Mouse (Mus musculus) heart, embryonic 12.5 days (tissue): ENCODE data around the gene Prpf3. TPM values are rescaled to one million over a fixed set of nuclear protein-coding genes. Genes with fewer than 3 reads are reported as not detected.
"Not testable (repeated sequence)": the region's sequence is repeated elsewhere in the genome, so short reads cannot be mapped to it uniquely, and the experiment has no call there.

Experiments used
- ATAC-seq: fragments of 200-750 bp; cut with Nextera tagmentation; 2 replicates; pipeline ENCODE4 v1.8.0; 2017; ENCODE audit warnings: moderate TSS enrichment, moderate library complexity; ENCODE audit not compliant: insufficient number of reproducible peaks, low FRiP score
- H3K27ac ChIP-seq: fragments of 300-500 bp; sonication (generic); 2 replicates; pipeline ENCODE4 v1.5.1; 2016; ENCODE audit warnings: mild to moderate bottlenecking, moderate library complexity; ENCODE audit not compliant: poor library complexity, severe bottlenecking
- H3K27me3 ChIP-seq: fragments of 300-500 bp; sonication (generic); replicated peaks from 2 replicates; pipeline ENCODE4 v1.6.1; 2016; ENCODE audit warnings: mild to moderate bottlenecking, moderate library complexity
- H3K36me3 ChIP-seq: fragments of 300-500 bp; sonication (generic); 2 replicates; pipeline ENCODE4 v1.6.1; 2016; ENCODE audit warnings: mild to moderate bottlenecking, moderate library complexity
- H3K4me1 ChIP-seq: fragments of 300-500 bp; sonication (generic); replicated peaks from 2 replicates; pipeline ENCODE4 v1.6.1; 2016; ENCODE audit warnings: mild to moderate bottlenecking
- H3K4me2 ChIP-seq: fragments of 300-500 bp; sonication (generic); 2 replicates; pipeline ENCODE4 v1.6.1; 2016; ENCODE audit warnings: mild to moderate bottlenecking, moderate library complexity
- H3K4me3 ChIP-seq: fragments of 300-500 bp; sonication (generic); 2 replicates; pipeline ENCODE4 v1.5.1; 2016; ENCODE audit warnings: mild to moderate bottlenecking
- H3K9ac ChIP-seq: fragments of 300-500 bp; sonication (generic); 2 replicates; pipeline ENCODE4 v1.6.1; 2016; ENCODE audit warnings: mild to moderate bottlenecking, moderate library complexity
- H3K9me3 ChIP-seq: fragments of 300-500 bp; sonication (generic); replicated peaks from 2 replicates; pipeline ENCODE4 v1.6.1; 2016; ENCODE audit warnings: mild to moderate bottlenecking, moderate library complexity
- WGBS: fragments of 180-500 bp; shearing (Covaris S2); methylation state at CpG from one replicate; pipeline ENCODE4 v1.1.7; 2016; 5-methylcytosine and 5-hydroxymethylcytosine counted together
- polyA plus RNA-seq: library from polyadenylated mRNA; unstranded; fragments of >200 nt; fragmentation: Nextera tagmentation; extraction: Ambion mirVana; gene quantifications from 2 replicates; pipeline ENCODE4 v1.2.1, GENCODE M21; 2016

Prpf3 gene
- 36.6 and 36.7 TPM in 2 replicates for polyA plus RNA-seq

DNA sequence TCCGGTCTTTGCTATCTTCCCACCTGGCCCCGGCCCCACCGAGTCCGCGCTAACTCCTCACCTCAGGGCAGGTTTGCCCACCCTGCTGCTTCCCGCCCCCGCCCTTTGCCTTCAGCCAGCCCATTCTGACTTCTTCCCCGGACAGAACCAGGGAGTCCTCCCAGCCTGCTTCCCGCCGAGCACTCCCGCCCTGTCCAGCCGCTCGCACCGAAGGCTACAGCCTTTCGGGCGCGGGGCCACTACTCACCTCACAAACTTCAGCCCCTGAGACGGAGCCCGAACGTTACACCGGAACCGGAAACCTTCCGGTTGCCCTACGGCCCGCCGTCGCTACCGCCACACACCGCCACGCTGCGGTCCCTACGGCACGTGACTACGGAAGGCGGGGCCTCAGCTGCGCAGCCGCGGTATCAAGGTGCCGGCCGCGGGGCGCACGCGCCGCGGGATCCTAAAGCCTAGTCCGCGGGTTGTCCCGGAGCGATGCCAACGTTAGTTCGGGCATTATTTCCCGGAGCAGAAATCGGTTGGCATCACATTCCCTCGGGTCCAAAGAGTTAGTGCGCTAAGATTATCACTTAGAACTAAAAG lies at the start of gene Prpf3:
TSS of gene Prpf3 (minus strand) at position 384 of the 588 bp plus-strand sequence.
- peak within 1 kb of the TSS; percentile 95 for H3K9ac ChIP-seq
- peak within 1 kb of the TSS; percentile 93 for H3K4me2 ChIP-seq
- H3K4me3 ChIP-seq = peak within 1 kb of the TSS; percentile 96
- WGBS = under 1% methylated on average over 56 of the region's 56 CpGs
- ATAC-seq = peak; percentile 98
- H3K9me3 ChIP-seq = no peaks in the 10 kb centered on the region
- H3K27ac ChIP-seq = peak within 1 kb of the TSS; percentile 78
- H3K4me1 ChIP-seq = peaks cover 6% of the 10 kb centered on the region
- no peaks in the 10 kb centered on the region for H3K27me3 ChIP-seq
- peaks cover 25% of the 10 kb centered on the region for H3K36me3 ChIP-seq

DNA sequence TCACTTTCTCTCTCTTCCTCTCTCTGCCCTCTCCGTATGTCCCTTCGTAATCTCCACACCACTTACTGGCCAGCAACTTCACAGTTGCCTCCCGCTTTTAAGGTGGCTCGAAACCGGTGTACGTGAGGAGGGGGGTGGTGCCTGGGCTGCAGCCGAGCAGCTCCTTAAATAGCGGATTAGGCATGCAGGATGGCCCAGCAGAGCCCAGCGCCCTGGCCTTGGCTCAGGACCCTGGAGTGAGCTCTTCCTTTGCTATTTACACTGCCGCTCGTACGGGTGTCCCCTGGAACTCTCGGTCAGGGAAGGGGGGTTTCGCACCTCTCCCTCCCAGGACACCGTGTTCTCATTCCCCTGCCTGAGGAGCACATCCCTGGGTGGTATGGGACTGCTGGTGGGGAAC lies 48.9 kb upstream of the Prpf3 start, which contains the start of gene Car14:
TSS of gene Car14 (minus strand) at position 124 of the 400 bp plus-strand sequence.
- Histone ChIP-seq H3K4me1 (peaks cover 44% of the 10 kb centered on the region), H3K4me3 (peak within 1 kb of the TSS; percentile 50), H3K4me2 (peak within 1 kb of the TSS; percentile 73), H3K9ac (peak within 1 kb of the TSS; percentile 77), H3K27ac (peak within 1 kb of the TSS; percentile 75), H3K36me3 (no peaks in the 10 kb centered on the region), H3K27me3 (no peaks in the 10 kb centered on the region), H3K9me3 (no peaks in the 10 kb centered on the region)
- whole genome bisulfite sequencing = under 1% methylated on average over 15 of the region's 15 CpGs
- peak; percentile 49; the same call in 1 of the 2 replicates for ATAC-seq

DNA sequence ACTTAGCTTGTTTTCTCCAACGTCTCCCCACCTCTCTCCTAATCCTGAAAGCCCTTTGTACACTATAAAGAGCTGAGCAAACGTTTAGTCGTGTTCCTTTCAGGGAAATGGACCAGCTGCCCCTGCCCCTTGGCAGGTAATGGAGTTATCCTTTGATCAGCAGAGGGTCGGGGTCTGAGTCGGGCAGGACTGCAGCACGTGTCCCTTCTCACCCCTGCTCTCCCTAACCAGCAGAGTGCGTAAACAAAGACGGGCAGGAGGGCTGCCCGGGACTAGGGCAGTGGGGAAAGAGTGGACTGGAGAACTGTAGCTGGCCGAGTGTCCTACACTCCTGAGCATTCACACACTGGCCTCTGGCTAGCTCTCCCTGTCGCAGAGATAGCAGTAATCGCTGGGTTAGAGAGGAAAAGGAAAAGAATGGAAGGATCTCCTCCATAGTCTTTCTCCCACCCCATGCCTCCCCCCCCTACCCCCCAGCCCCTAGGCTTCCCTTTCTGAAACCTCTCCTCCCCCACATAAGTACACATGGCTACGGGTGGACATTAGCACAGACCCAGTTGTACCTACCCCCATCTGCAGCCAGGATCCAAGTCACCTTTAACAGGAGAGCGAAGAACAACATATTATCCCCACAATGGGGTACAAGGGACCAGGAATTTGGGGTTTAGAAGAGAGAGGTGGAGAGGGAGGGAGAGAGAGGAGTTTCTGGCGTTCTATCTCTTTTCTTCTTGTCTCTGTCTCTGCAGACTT lies 48.2 kb upstream of the Prpf3 start:
- no peak for ATAC-seq
- Histone ChIP-seq H3K9me3 (no peaks in the 10 kb centered on the region), H3K36me3 (no peaks in the 10 kb centered on the region), H3K27me3 (no peaks in the 10 kb centered on the region), H3K9ac (peak overlapping the region; percentile 77), H3K4me3 (peak overlapping the region; percentile 50), H3K4me2 (peak overlapping the region; percentile 73), H3K4me1 (peaks cover 44% of the 10 kb centered on the region), H3K27ac (peak overlapping the region; percentile 75)
- WGBS = 3% methylated on average over 15 of the region's 15 CpGs

DNA sequence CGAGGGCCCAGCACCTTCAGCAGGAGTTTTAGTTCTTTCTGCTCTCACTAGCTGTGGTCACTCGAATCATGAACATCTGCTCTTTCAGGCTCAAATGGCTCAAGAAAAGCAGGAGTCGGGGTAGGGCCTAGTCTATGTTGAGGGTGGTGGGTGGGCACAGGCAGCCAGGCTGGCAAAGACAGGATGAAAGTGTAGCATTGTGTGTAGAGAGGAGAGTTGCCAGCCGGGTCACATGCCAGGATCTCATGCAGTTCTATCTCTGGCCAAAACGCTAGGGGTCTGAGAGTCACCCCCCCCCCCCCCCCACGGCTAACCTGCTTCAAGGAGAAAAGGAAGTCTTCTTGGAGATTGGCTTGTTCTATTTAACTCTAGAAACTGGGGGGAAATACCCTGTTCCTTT lies 47.0 kb upstream of the Prpf3 start:
- peak overlapping the region; percentile 8 for H3K4me3 ChIP-seq
- H3K36me3 ChIP-seq = peaks cover 9% of the 10 kb centered on the region; the same call in 1 of the 2 replicates
- ATAC-seq = no peak
- H3K9ac ChIP-seq = peak overlapping the region; percentile 46; the same call in 1 of the 2 replicates
- 27% methylated on average over 6 of the region's 6 CpGs for WGBS
- peak overlapping the region; percentile 73 for H3K4me2 ChIP-seq
- H3K4me1 ChIP-seq = peaks cover 44% of the 10 kb centered on the region
- H3K27ac ChIP-seq = peak overlapping the region; percentile 66
- no peaks in the 10 kb centered on the region for H3K9me3 ChIP-seq
- no peaks in the 10 kb centered on the region for H3K27me3 ChIP-seq

DNA sequence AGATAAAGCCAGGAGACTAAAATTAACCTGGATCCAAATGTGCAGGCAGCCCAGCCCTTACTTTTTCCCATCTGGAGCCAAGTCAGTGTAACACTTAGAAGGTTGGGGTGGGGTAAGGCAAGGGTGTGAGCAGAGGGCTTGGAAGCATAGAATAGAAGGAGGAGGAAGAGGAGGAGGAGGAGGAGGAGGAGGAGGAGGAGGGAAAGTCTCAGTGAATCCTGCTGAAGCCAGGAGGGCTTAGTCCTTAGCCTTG lies 46.6 kb upstream of the Prpf3 start:
- peaks cover 12% of the 10 kb centered on the region; the same call in 1 of the 2 replicates for H3K36me3 ChIP-seq
- H3K27me3 ChIP-seq = no peaks in the 10 kb centered on the region
- peak overlapping the region; percentile 46 for H3K9ac ChIP-seq
- peak overlapping the region; percentile 73 for H3K4me2 ChIP-seq
- H3K4me1 ChIP-seq = peaks cover 44% of the 10 kb centered on the region
- peak overlapping the region; percentile 8; the same call in 1 of the 2 replicates for H3K4me3 ChIP-seq
- H3K9me3 ChIP-seq = no peaks in the 10 kb centered on the region
- H3K27ac ChIP-seq = peak overlapping the region; percentile 66
- ATAC-seq = no peak

DNA sequence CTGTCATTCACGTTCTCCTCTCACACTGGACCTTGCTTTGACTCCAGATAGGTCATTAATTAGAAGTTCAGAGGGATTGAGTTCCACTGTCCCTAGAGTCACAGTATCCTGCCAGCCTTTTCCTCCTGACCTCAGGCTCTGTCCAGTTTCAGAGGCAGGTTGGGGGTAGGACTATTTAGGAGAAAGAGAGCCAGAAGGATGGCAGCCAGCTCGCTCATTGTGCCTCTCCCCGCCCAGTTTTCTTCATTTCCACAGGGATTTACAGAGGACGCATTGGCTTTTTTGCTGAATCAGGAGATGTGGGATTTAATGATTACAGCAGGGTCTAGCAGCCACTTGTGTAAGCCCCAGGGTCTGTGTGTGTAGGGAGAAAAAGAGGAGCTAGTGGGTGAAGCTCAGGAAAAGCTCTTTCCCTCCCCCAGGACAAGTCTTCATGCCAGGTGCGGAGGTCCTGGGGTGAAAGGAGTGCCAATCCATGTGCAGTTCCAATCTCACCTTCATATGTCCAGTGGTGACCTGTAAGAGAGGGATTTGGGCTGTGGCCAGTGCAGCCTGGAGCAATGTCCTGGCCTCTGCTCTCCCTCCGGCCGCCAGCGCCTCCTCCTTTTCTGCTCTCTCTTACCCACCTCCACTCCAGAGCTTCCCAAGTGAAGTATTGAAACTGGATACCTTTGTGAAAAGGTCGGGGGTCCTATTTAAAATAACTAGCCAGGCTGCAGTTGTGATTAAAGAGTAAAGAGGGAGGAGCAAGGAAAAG lies 46.1 kb upstream of the Prpf3 start:
- peaks cover 44% of the 10 kb centered on the region for H3K4me1 ChIP-seq

DNA sequence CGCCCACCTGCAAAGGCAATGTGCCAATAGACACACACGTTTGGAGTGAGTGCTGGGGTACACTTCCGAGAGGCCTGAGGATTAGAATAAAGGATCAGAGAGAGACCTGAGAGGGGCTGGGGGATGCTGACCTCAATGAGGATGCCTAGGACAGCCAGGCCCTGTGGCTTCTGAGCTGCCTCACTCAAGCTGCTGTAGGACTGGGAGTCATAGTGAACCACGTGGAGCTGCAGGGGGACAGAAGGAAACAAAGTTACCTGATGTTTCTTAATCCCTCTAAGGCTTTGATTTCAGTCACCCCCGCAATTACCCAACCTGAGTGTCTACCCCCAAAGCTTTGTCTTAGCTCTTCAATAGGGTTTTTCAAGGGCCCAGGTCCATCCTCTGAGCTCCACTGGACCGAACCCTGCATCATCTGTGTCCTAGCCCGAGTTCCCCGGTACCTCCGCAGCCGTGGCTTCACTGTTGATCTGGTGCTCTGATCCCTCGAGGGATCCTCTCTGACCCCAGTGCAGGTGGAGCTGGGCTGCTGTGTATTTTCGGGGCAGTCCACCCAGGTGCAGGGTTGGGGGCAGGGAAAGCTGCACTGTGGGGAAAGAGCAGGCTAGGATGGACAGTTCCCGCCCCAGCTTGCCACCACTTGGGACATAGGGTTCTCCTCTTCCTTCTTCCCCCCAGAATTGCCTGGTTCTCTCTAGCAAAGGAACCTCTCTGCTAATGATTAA lies 44.3 kb upstream of the Prpf3 start:
- no peak overlapping the region for H3K4me3 ChIP-seq
- H3K27ac ChIP-seq = no peak overlapping the region
- H3K9me3 ChIP-seq = no peaks in the 10 kb centered on the region
- no peaks in the 10 kb centered on the region for H3K27me3 ChIP-seq
- no peak overlapping the region for H3K9ac ChIP-seq
- H3K4me2 ChIP-seq = no peak overlapping the region
- H3K4me1 ChIP-seq = peaks cover 35% of the 10 kb centered on the region
- H3K36me3 ChIP-seq = peaks cover 19% of the 10 kb centered on the region; the same call in 1 of the 2 replicates
- ATAC-seq = no peak
- WGBS = 74% methylated on average over 13 of the region's 13 CpGs

More for the DNA sequence above, 46.1 kb upstream of the Prpf3 start:
- no peak overlapping the region for H3K4me3 ChIP-seq
- H3K9ac ChIP-seq = peak overlapping the region; percentile 46
- H3K27ac ChIP-seq = peak overlapping the region; percentile 66; the same call in 1 of the 2 replicates
- H3K4me2 ChIP-seq = peak overlapping the region; percentile 73
- peaks cover 12% of the 10 kb centered on the region; the same call in 1 of the 2 replicates for H3K36me3 ChIP-seq
- H3K27me3 ChIP-seq = no peaks in the 10 kb centered on the region
- 59% methylated on average over 9 of the region's 9 CpGs for WGBS
- no peaks in the 10 kb centered on the region for H3K9me3 ChIP-seq
- no peak for ATAC-seq

DNA sequence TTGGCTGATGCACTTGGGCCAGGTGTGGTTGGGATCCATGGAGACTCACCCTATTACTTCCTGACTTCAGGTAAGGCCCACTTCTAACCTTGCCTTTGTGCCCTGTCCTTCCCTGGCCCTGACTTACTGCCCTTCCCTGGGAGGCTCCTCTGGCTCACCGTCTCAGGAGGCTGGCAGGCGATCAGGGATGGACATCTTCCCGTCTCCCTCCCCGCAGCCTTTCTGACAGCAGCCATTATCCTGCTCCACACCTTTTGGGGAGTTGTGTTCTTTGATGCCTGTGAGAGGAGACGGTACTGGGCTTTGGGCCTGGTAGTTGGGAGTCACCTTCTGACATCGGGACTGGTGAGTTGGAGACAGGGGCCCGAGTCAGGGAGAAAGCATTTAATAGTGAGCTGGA lies 39.8 kb upstream of the Prpf3 start:
- Histone ChIP-seq H3K36me3 (peaks cover 19% of the 10 kb centered on the region; the same call in 1 of the 2 replicates), H3K4me1 (peaks cover 33% of the 10 kb centered on the region), H3K9ac (0 out of 2 replicates have a peak overlapping the region, but pooled peaks have one; percentile 8), H3K4me2 (peak overlapping the region; percentile 83)
- H3K9me3 ChIP-seq, H3K4me3 ChIP-seq, H3K27me3 ChIP-seq, ATAC-seq, H3K27ac ChIP-seq: not testable (repeated sequence)
- WGBS = 81% methylated on average over 7 of the region's 7 CpGs

DNA sequence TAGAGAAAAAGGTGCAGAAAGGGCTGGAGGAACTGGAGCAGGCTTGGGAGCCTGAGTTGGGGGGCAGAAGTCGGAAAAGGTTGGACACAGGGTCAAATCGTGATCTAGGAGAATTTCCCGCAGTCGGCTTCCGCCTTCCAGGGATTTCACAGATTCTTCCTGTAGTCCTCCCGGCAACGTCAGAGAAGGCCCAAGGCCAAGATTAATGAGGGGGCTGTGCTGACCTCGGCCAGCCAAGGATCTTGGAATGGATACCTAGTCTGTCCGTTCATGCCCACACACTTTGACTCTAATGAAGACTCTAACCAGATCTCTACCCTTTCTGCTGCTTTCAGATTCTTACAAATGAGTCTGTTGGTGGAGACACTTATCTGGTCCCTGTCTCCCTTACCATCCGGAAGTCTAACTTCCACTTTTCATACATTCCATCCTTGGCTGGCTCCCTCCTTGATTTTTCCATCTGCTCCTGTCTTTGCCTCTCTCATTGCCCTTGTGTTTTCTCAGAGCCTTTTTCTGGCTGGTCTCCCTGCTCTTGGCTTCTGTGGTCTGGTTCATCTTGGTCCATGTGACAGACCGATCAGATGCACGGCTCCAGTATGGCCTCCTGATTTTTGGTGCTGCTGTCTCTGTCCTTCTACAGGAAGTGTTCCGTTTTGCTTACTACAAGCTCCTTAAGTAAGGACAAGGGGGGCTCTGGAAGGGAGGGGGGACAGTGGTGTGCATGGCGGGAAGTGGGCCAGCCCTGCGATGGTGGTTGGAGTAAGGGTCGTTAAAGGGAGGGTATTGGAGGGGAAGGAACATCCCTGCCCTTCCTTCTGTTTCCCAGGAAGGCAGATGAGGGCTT lies 38.9 kb upstream of the Prpf3 start:
- peaks cover 36% of the 10 kb centered on the region for H3K4me1 ChIP-seq
- H3K9ac ChIP-seq = peak overlapping the region; percentile 83
- H3K27ac ChIP-seq = peak overlapping the region; percentile 88
- H3K27me3 ChIP-seq = no peaks in the 10 kb centered on the region
- ATAC-seq = 0 out of 2 replicates have a peak, but pooled peaks have one; percentile 3
- peak overlapping the region; percentile 83 for H3K4me2 ChIP-seq
- no peaks in the 10 kb centered on the region for H3K9me3 ChIP-seq
- H3K4me3 ChIP-seq = peak overlapping the region; percentile 77
- H3K36me3 ChIP-seq = peaks cover 19% of the 10 kb centered on the region; the same call in 1 of the 2 replicates
- WGBS = 8% methylated on average over 16 of the region's 16 CpGs
